Mouse (Mus musculus) stomach, embryonic 16.5 days (tissue): ENCODE data around the gene B3gnt8. TPM values are rescaled to one million over a fixed set of nuclear protein-coding genes. Genes with fewer than 3 reads are reported as not detected.

Source experiments
- polyA plus RNA-seq: library from polyadenylated mRNA; unstranded; fragments of >200 nt; fragmentation: Nextera tagmentation; extraction: Ambion mirVana; gene quantifications from 2 replicates; pipeline ENCODE4 v1.2.1, GENCODE M21; 2015

The B3gnt8 gene
- polyA plus RNA-seq, 1 experiment from 2014 or later = 12.2 TPM

Other genes with a start within 250 kb of the B3gnt8 start
- gene Lipe, start 227.9 kb upstream of the B3gnt8 start, polyA plus RNA-seq = 10.6 and 10.9 TPM in 2 replicates
- 0.61 and 0.64 TPM in 2 replicates for gene Cxcl17, start 213.8 kb upstream of the B3gnt8 start, polyA plus RNA-seq
- gene Ceacam1, start 149.1 kb upstream of the B3gnt8 start, polyA plus RNA-seq = 98.3 and 139 TPM in 2 replicates
- gene Ceacam2, start 86.8 kb upstream of the B3gnt8 start, polyA plus RNA-seq = 0.14 TPM in 1 of 2 replicates, not detected in the other
- gene Erich4, start 10.8 kb upstream of the B3gnt8 start, polyA plus RNA-seq = 2.9 and 4.2 TPM in 2 replicates
- gene Dmac2, start 7.2 kb upstream of the B3gnt8 start, polyA plus RNA-seq = 36.4 and 36.8 TPM in 2 replicates
- 54.1 and 54.4 TPM in 2 replicates for gene Bckdha, start 32.3 kb downstream of the B3gnt8 start, polyA plus RNA-seq
- 70.0 and 73.0 TPM in 2 replicates for gene Exosc5, start 32.5 kb downstream of the B3gnt8 start, polyA plus RNA-seq
- gene Tmem91, start 48.5 kb downstream of the B3gnt8 start, polyA plus RNA-seq = 3.4 and 3.5 TPM in 2 replicates
- gene B9d2, start 54.1 kb downstream of the B3gnt8 start, polyA plus RNA-seq = 21.9 and 24.4 TPM in 2 replicates
- gene Tgfb1, start 60.3 kb downstream of the B3gnt8 start, polyA plus RNA-seq = 1.4 and 2.8 TPM in 2 replicates
- gene Ccdc97, start 92.4 kb downstream of the B3gnt8 start, polyA plus RNA-seq = 19.6 and 22.5 TPM in 2 replicates
- 35.4 and 39.6 TPM in 2 replicates for gene Hnrnpul1, start 128.1 kb downstream of the B3gnt8 start, polyA plus RNA-seq
- gene Axl, start 162.1 kb downstream of the B3gnt8 start, polyA plus RNA-seq = 80.8 and 85.1 TPM in 2 replicates
- 53.1 and 74.9 TPM in 2 replicates for gene Cyp2s1, start 190.3 kb downstream of the B3gnt8 start, polyA plus RNA-seq